Mouse (Mus musculus) bone marrow macrophage, adult 2 months (primary cell): ENCODE results near the gene Gm4981.

Experiments used
- CTCF ChIP-seq: IDR thresholded peaks from 2 replicates; pipeline ENCODE4 v1.5.1; 2012; ENCODE audit warnings: low read depth, mild to moderate bottlenecking, low read length, moderate library complexity
- POLR2A ChIP-seq: IDR thresholded peaks from 2 replicates; pipeline ENCODE4 v1.6.1; 2012; ENCODE audit warnings: mild to moderate bottlenecking, low read depth, low read length, borderline replicate concordance

GRCm38 (mm10) chr10:58254635-58255175 lies 18.2 kb upstream of the Gm4981 start:
- no peak for TF ChIP-seq CTCF
- no peak for TF ChIP-seq POLR2A
